Mouse (Mus musculus): ENCODE measurements around the gene Gcsam. TPM values are rescaled to one million over a fixed set of nuclear protein-coding genes. Genes with fewer than 3 reads are reported as not detected.

Gene Gcsam
- under 1 TPM; 0.12 to 0.19 TPM for total RNA-seq (2021)
- long read RNA-seq, experiment 1, result 0 reads
- long read RNA-seq, experiment 2, result 0 reads

GRCm38 (mm10) chr16:45610267-45610666 lies at the start of gene Gcsam:
Gene Gcsam (plus strand): TSS chr16:45610380.
- intact Hi-C loops (cut with DNase I), result no loop called here

GRCm38 (mm10) chr16:45561747-45562146 lies 48.4 kb upstream of the Gcsam start:
- intact Hi-C loops (cut with DNase I), result no loop called here
- no peak for DNase-seq

More at GRCm38 (mm10) chr16:45610267-45610666, at the start of gene Gcsam:
- no peak for DNase-seq

GRCm38 (mm10) chr16:45572307-45572706 lies 37.9 kb upstream of the Gcsam start:
- intact Hi-C loops (cut with DNase I), result no loop called here
- DNase-seq, result no peak

GRCm38 (mm10) chr16:45579883-45580282 lies 30.3 kb upstream of the Gcsam start:
- no peak for DNase-seq
- intact Hi-C loops (cut with DNase I), result loop anchor here (5.0 kb wide), 1 partner anchor 47 kb away; no protein-coding TSS in a partner anchor

GRCm38 (mm10) chr16:45582512-45582911 lies 27.7 kb upstream of the Gcsam start:
- intact Hi-C loops (cut with DNase I), result loop anchor here (5.0 kb wide), 1 partner anchor 45 kb away; no protein-coding TSS in a partner anchor
- peak; percentile 3 to 6 for DNase-seq

- intact Hi-C loops (cut with DNase I), result no loop called here
Observed at GRCm38 (mm10) chr16:45593656-45594055, 16.5 kb upstream of the Gcsam start.

GRCm38 (mm10) chr16:45595494-45595893 lies 14.7 kb upstream of the Gcsam start:
- no peak for DNase-seq
- intact Hi-C loops (cut with DNase I), result no loop called here

More at GRCm38 (mm10) chr16:45593656-45594055, 16.5 kb upstream of the Gcsam start:
- no peak for DNase-seq

GRCm38 (mm10) chr16:45608481-45608954 lies 1.7 kb upstream of the Gcsam start:
- peak in 1 of 2 experiments; percentile 14 for DNase-seq
- intact Hi-C loops (cut with DNase I), result loop anchor here (5.0 kb wide), 1 partner anchor 411 kb away; no protein-coding TSS in a partner anchor

GRCm38 (mm10) chr16:45609300-45609699 lies 880 bp upstream of the Gcsam start:
- intact Hi-C loops (cut with DNase I), result loop anchor here (5.0 kb wide), 1 partner anchor 412 kb away; no protein-coding TSS in a partner anchor
- peak in 1 of 2 experiments; percentile 26 for DNase-seq

GRCm38 (mm10) chr16:45613247-45613646 lies 3.1 kb downstream of the Gcsam start:
- no peak for DNase-seq
- intact Hi-C loops (cut with DNase I), result no loop called here

GRCm38 (mm10) chr16:45615944-45616343 lies 5.8 kb downstream of the Gcsam start:
- no peak for DNase-seq
- intact Hi-C loops (cut with DNase I), result no loop called here

GRCm38 (mm10) chr16:45619751-45620375 lies 9.7 kb downstream of the Gcsam start:
- no peak for DNase-seq
- intact Hi-C loops (cut with DNase I), result loop anchor here (10.0 kb wide), 1 partner anchor 335 kb away; no protein-coding TSS in a partner anchor

GRCm38 (mm10) chr16:45623230-45623629 lies 13.1 kb downstream of the Gcsam start:
- intact Hi-C loops (cut with DNase I), result loop anchor here (10.0 kb wide), 1 partner anchor 338 kb away; no protein-coding TSS in a partner anchor
- DNase-seq, result no peak

GRCm38 (mm10) chr16:45624791-45625190 lies 14.6 kb downstream of the Gcsam start:
- intact Hi-C loops (cut with DNase I), result loop anchor here (5.0 to 10.0 kb wide), 3 partner anchors 42 to 340 kb away; no protein-coding TSS in a partner anchor
- DNase-seq, result no peak

GRCm38 (mm10) chr16:45625342-45625741 lies 15.2 kb downstream of the Gcsam start:
- intact Hi-C loops (cut with DNase I), result loop anchor here (5.0 to 10.0 kb wide), 3 partner anchors 43 to 341 kb away; no protein-coding TSS in a partner anchor
- no peak for DNase-seq

- DNase-seq, result no peak
- intact Hi-C loops (cut with DNase I), result loop anchor here (2.0 to 10.0 kb wide), 4 partner anchors 47 to 433 kb away; no protein-coding TSS in a partner anchor
Observed at GRCm38 (mm10) chr16:45629497-45630105, 19.4 kb downstream of the Gcsam start.

GRCm38 (mm10) chr16:45630347-45630960 lies 20.3 kb downstream of the Gcsam start:
- peak; percentile 55 to 78 for DNase-seq
- intact Hi-C loops (cut with DNase I), result no loop called here

- intact Hi-C loops (cut with DNase I), result no loop called here
- no peak for DNase-seq
Observed at GRCm38 (mm10) chr16:45632420-45632819, 22.2 kb downstream of the Gcsam start.

- intact Hi-C loops (cut with DNase I), result no loop called here
- DNase-seq, result no peak
Observed at GRCm38 (mm10) chr16:45635826-45636225, 25.6 kb downstream of the Gcsam start.

- intact Hi-C loops (cut with DNase I), result no loop called here
- no peak for DNase-seq
Observed at GRCm38 (mm10) chr16:45640070-45640762, 30.0 kb downstream of the Gcsam start.

Measured in heart, postnatal 14 days (tissue).